Mouse (Mus musculus): ENCODE data around the gene Tomm7. TPM values are rescaled to one million over a fixed set of nuclear protein-coding genes. Genes with fewer than 3 reads are reported as not detected.
"Not testable (repeated sequence)": the region's sequence is repeated elsewhere in the genome, so short reads cannot be mapped to it uniquely, and the experiment has no call there.

Gene Tomm7
- polyA plus RNA-seq, 1 experiment from 2014 or later = 75.7 TPM

DNA sequence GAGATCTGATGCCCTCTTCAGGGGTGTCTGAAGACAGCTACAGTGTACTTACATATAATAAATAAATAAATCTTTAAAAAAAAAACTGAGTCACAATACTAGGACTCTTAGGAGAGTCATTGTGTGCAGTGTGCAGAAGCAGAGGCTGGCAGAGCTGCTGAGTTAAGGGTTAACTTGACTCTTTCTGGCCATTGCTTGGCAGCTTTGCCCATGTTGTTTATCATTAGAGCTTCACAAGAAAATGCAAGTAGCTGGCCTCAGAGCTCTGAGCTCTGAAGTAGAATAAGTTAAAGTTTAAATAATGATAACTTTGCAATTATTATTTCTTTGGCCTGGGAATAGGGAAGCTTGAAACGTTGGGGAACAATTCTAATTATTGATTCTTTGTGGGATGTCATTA lies 8.3 kb downstream of the Tomm7 start:
- not testable (repeated sequence) for H3K27ac ChIP-seq (ENCODE audit: low read length); H3K9ac ChIP-seq (ENCODE audit: low read depth, low read length); H3K27me3 ChIP-seq (ENCODE audit: control insufficient read depth, insufficient read depth, low read depth, low read length); H3K9me3 ChIP-seq (replicated peaks; ENCODE audit: control insufficient read depth, low read length, poor library complexity, severe bottlenecking); H3K4me1 ChIP-seq (ENCODE audit: control insufficient read depth, insufficient read depth, low read length); H3K4me2 ChIP-seq (ENCODE audit: low read length); ATAC-seq; H3K4me3 ChIP-seq (ENCODE audit: low read depth, low read length)
- 64% methylated on average over 1 of the region's 1 CpGs for WGBS
- peaks cover 10% of the 10 kb centered on the region for H3K36me3 ChIP-seq (ENCODE audit: control insufficient read depth, insufficient read depth, low read length)

DNA sequence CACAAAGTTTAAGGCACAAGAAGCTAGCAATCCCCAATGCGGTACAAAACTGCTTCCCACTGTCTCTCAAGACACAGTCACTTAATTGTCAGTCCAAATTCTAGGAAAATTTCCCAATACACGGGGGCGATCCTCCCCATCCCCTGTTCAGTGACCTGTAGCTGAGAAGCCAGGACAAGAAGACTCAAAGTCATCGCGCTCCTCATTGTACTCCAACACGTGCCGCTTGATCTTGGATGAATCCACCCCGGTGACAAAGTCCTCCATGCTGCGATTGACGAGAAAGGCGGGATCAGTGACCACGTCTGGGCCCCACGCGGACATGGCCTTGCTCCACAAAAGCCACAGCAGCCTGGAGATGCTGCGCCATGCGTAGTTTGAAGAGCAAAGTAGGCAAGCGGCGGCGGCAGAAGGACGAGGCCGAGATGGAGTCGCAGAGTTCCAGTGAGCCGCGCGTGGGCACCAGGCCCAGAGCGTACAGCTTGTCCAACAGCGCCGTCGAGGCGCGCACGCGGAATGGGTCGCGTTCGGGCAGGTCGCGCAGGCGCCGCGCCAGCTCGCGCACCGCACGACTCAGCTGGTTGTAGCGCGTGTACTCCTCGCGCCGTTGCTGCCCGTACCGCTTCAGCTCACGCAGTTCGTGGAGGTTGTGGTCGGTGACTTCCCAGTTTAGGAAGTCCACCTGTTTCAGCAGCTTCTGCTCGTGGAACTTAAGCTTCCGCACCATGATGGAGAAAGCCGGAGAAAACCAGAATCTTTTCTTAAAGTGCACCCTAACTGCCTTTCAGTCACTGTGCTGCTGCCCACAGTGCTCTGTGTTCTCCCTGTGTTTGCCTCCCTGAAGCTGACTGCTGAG lies 12.8 kb downstream of the Tomm7 start:
- 45% methylated on average over 58 of the region's 58 CpGs for WGBS
- H3K36me3 ChIP-seq (ENCODE audit: control insufficient read depth, insufficient read depth, low read length) = no peaks in the 10 kb centered on the region
- peak overlapping the region; percentile 43 for H3K4me2 ChIP-seq (ENCODE audit: low read length)
- ATAC-seq = no peak
- H3K4me3 ChIP-seq (ENCODE audit: low read depth, low read length) = peak overlapping the region; percentile 12
- H3K27me3 ChIP-seq (ENCODE audit: control insufficient read depth, insufficient read depth, low read depth, low read length) = peaks cover 5% of the 10 kb centered on the region
- H3K9me3 ChIP-seq (replicated peaks; ENCODE audit: control insufficient read depth, low read length, poor library complexity, severe bottlenecking) = no peaks in the 10 kb centered on the region
- no peak overlapping the region for H3K9ac ChIP-seq (ENCODE audit: low read depth, low read length)
- H3K4me1 ChIP-seq (ENCODE audit: control insufficient read depth, insufficient read depth, low read length) = no peaks in the 10 kb centered on the region; the same call in 1 of the 2 replicates
- no peak overlapping the region for H3K27ac ChIP-seq (ENCODE audit: low read length)

GRCm38 (mm10) chr5:23826321-23827004 lies 17.5 kb downstream of the Tomm7 start:
- ATAC-seq = no peak
- no peaks in the 10 kb centered on the region for H3K36me3 ChIP-seq (ENCODE audit: control insufficient read depth, insufficient read depth, low read length)
- no peak overlapping the region for H3K4me3 ChIP-seq (ENCODE audit: low read depth, low read length)
- no peak overlapping the region for H3K4me2 ChIP-seq (ENCODE audit: low read length)
- WGBS = 38% methylated on average over 11 of the region's 11 CpGs
- no peak overlapping the region for H3K9ac ChIP-seq (ENCODE audit: low read depth, low read length)
- H3K27me3 ChIP-seq (ENCODE audit: control insufficient read depth, insufficient read depth, low read depth, low read length) = peaks cover 5% of the 10 kb centered on the region
- no peaks in the 10 kb centered on the region for H3K9me3 ChIP-seq (replicated peaks; ENCODE audit: control insufficient read depth, low read length, poor library complexity, severe bottlenecking)
- H3K4me1 ChIP-seq (ENCODE audit: control insufficient read depth, insufficient read depth, low read length) = no peaks in the 10 kb centered on the region; the same call in 1 of the 2 replicates
- H3K27ac ChIP-seq (ENCODE audit: low read length) = no peak overlapping the region

GRCm38 (mm10) chr5:23824171-23824733 lies 19.7 kb downstream of the Tomm7 start:
- H3K36me3 ChIP-seq (ENCODE audit: control insufficient read depth, insufficient read depth, low read length) = peaks cover 8% of the 10 kb centered on the region
- no peak overlapping the region for H3K4me3 ChIP-seq (ENCODE audit: low read depth, low read length)
- H3K27me3 ChIP-seq (ENCODE audit: control insufficient read depth, insufficient read depth, low read depth, low read length) = no peaks in the 10 kb centered on the region
- no peak for ATAC-seq
- H3K9me3 ChIP-seq (replicated peaks; ENCODE audit: control insufficient read depth, low read length, poor library complexity, severe bottlenecking) = no peaks in the 10 kb centered on the region
- 82% methylated on average over 8 of the region's 8 CpGs for WGBS
- H3K4me2 ChIP-seq (ENCODE audit: low read length) = no peak overlapping the region
- H3K4me1 ChIP-seq (ENCODE audit: control insufficient read depth, insufficient read depth, low read length) = no peaks in the 10 kb centered on the region
- no peak overlapping the region for H3K27ac ChIP-seq (ENCODE audit: low read length)
- H3K9ac ChIP-seq (ENCODE audit: low read depth, low read length) = no peak overlapping the region

DNA sequence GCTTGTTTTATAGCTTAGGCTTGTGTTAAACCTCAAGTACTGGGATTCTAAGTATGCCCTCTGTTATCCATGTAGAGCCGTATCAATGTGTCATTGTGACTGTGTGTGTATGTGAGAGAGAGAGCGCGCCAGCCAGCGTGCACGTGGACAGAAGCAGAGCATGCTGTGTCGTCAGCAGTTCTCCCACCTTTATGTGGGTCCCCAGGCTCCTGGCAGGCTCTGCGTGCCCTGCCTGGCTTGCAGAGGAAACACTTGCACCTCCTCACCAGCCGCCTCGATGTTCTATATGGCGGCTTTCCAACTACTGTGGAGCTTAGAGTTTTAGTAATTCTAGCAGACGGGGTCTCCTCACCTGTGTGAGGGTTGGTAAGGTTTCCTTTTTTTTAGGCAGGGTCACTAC lies 21.7 kb downstream of the Tomm7 start:
- peaks cover 15% of the 10 kb centered on the region for H3K36me3 ChIP-seq (ENCODE audit: control insufficient read depth, insufficient read depth, low read length)
- H3K4me1 ChIP-seq (ENCODE audit: control insufficient read depth, insufficient read depth, low read length) = no peaks in the 10 kb centered on the region
- 80% methylated on average over 11 of the region's 11 CpGs for WGBS
- H3K27me3 ChIP-seq (ENCODE audit: control insufficient read depth, insufficient read depth, low read depth, low read length) = no peaks in the 10 kb centered on the region
- no peak overlapping the region for H3K4me3 ChIP-seq (ENCODE audit: low read depth, low read length)
- no peak overlapping the region for H3K4me2 ChIP-seq (ENCODE audit: low read length)
- no peak overlapping the region for H3K9ac ChIP-seq (ENCODE audit: low read depth, low read length)
- H3K27ac ChIP-seq (ENCODE audit: low read length) = no peak overlapping the region
- H3K9me3 ChIP-seq (replicated peaks; ENCODE audit: control insufficient read depth, low read length, poor library complexity, severe bottlenecking) = no peaks in the 10 kb centered on the region
- no peak for ATAC-seq

DNA sequence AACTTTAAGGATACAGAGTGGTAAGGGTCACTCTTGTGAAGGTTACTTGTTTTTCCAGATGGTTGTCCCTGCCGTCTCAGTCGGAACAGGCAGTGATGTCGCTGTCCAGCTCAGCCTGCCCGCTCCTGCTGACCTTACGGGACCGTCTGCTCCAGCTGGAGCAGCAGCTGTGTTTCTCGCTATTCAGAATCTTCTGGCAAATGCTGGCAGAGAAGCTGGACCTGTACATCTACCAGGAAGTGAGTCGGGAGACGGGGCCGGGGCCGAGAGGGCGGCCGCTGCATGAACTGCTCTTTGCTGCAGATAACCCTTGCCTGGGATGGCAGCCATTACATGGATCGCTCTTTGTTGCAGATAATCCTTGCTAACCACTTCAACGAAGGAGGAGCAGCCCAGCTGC lies 27.3 kb downstream of the Tomm7 start:
- Histone ChIP-seq H3K36me3 (ENCODE audit: control insufficient read depth, insufficient read depth, low read length) (peaks cover 41% of the 10 kb centered on the region), H3K9me3 (replicated peaks; ENCODE audit: control insufficient read depth, low read length, poor library complexity, severe bottlenecking) (no peaks in the 10 kb centered on the region), H3K4me3 (ENCODE audit: low read depth, low read length) (no peak overlapping the region), H3K27ac (ENCODE audit: low read length) (no peak overlapping the region), H3K9ac (ENCODE audit: low read depth, low read length) (no peak overlapping the region), H3K4me2 (ENCODE audit: low read length) (no peak overlapping the region), H3K27me3 (ENCODE audit: control insufficient read depth, insufficient read depth, low read depth, low read length) (no peaks in the 10 kb centered on the region), H3K4me1 (ENCODE audit: control insufficient read depth, insufficient read depth, low read length) (no peaks in the 10 kb centered on the region)
- WGBS = 95% methylated on average over 15 of the region's 15 CpGs
- ATAC-seq = no peak

GRCm38 (mm10) chr5:23814841-23815240 lies 29.1 kb downstream of the Tomm7 start:
- Histone ChIP-seq H3K36me3 (ENCODE audit: control insufficient read depth, insufficient read depth, low read length) (peaks cover 46% of the 10 kb centered on the region), H3K27ac (ENCODE audit: low read length) (no peak overlapping the region), H3K4me1 (ENCODE audit: control insufficient read depth, insufficient read depth, low read length) (no peaks in the 10 kb centered on the region), H3K4me2 (ENCODE audit: low read length) (no peak overlapping the region), H3K27me3 (ENCODE audit: control insufficient read depth, insufficient read depth, low read depth, low read length) (no peaks in the 10 kb centered on the region), H3K9me3 (replicated peaks; ENCODE audit: control insufficient read depth, low read length, poor library complexity, severe bottlenecking) (no peaks in the 10 kb centered on the region), H3K4me3 (ENCODE audit: low read depth, low read length) (no peak overlapping the region), H3K9ac (ENCODE audit: low read depth, low read length) (no peak overlapping the region)
- ATAC-seq = no peak
- WGBS = 51% methylated on average over 5 of the region's 5 CpGs

GRCm38 (mm10) chr5:23792726-23793125 lies 51.2 kb downstream of the Tomm7 start:
- ATAC-seq = no peak
- Histone ChIP-seq H3K9ac (ENCODE audit: low read depth, low read length) (no peak overlapping the region), H3K4me2 (ENCODE audit: low read length) (no peak overlapping the region), H3K4me1 (ENCODE audit: control insufficient read depth, insufficient read depth, low read length) (peaks cover 8% of the 10 kb centered on the region), H3K9me3 (replicated peaks; ENCODE audit: control insufficient read depth, low read length, poor library complexity, severe bottlenecking) (no peaks in the 10 kb centered on the region), H3K27ac (ENCODE audit: low read length) (no peak overlapping the region), H3K27me3 (ENCODE audit: control insufficient read depth, insufficient read depth, low read depth, low read length) (no peaks in the 10 kb centered on the region), H3K36me3 (ENCODE audit: control insufficient read depth, insufficient read depth, low read length) (peaks cover 19% of the 10 kb centered on the region; the same call in 1 of the 2 replicates), H3K4me3 (ENCODE audit: low read depth, low read length) (no peak overlapping the region)
- 94% methylated on average over 2 of the region's 2 CpGs for WGBS

All from midbrain, embryonic 16.5 days (tissue).